Mouse (Mus musculus) lung, postnatal 10 days (tissue): ENCODE measurements around the gene Pde7b.

ENCODE experiments used
- DNase-seq: peaks from one replicate; pipeline ENCODE4 v3.0.0; 2021

Pde7b gene

GRCm38 (mm10) chr10:20418202-20418855 is 306.5 kb downstream of the Pde7b start:
- DNase-seq: peak; percentile 81

- peak; percentile 77 for DNase-seq
Observed at GRCm38 (mm10) chr10:20409181-20409580, 315.7 kb downstream of the Pde7b start.

- peak; percentile 73 for DNase-seq
Observed at GRCm38 (mm10) chr10:20408336-20408735, 316.5 kb downstream of the Pde7b start.

- peak; percentile 82 for DNase-seq
Observed at GRCm38 (mm10) chr10:20405471-20405870, 319.4 kb downstream of the Pde7b start.

GRCm38 (mm10) chr10:20402941-20403340 is 321.9 kb downstream of the Pde7b start:
- DNase-seq: no peak

GRCm38 (mm10) chr10:20400406-20400805 is 324.5 kb downstream of the Pde7b start:
- no peak for DNase-seq

GRCm38 (mm10) chr10:20398641-20399390 is 326.1 kb downstream of the Pde7b start:
- DNase-seq: no peak

- no peak for DNase-seq
Observed at GRCm38 (mm10) chr10:20398224-20398623, 326.7 kb downstream of the Pde7b start.

- no peak for DNase-seq
Observed at GRCm38 (mm10) chr10:20395778-20396177, 329.1 kb downstream of the Pde7b start.

GRCm38 (mm10) chr10:20394815-20395214 is 330.1 kb downstream of the Pde7b start:
- DNase-seq: no peak

- DNase-seq: no peak
Observed at GRCm38 (mm10) chr10:20390568-20390967, 334.3 kb downstream of the Pde7b start.

- DNase-seq: no peak
Observed at GRCm38 (mm10) chr10:20382807-20383419, 342.0 kb downstream of the Pde7b start.

- no peak for DNase-seq
Observed at GRCm38 (mm10) chr10:20381352-20381751, 343.5 kb downstream of the Pde7b start.

- DNase-seq: no peak
Observed at GRCm38 (mm10) chr10:20380798-20381197, 344.1 kb downstream of the Pde7b start.

- DNase-seq: peak; percentile 59
Observed at GRCm38 (mm10) chr10:20379071-20379735, 345.7 kb downstream of the Pde7b start.

GRCm38 (mm10) chr10:20377621-20378020 is 347.3 kb downstream of the Pde7b start:
- DNase-seq: no peak

GRCm38 (mm10) chr10:20372046-20372445 is 352.8 kb downstream of the Pde7b start:
- DNase-seq: no peak

- DNase-seq: no peak
Observed at GRCm38 (mm10) chr10:20362450-20363118, 362.3 kb downstream of the Pde7b start.

- DNase-seq: peak; percentile 21
Observed at GRCm38 (mm10) chr10:20361542-20362449, 363.1 kb downstream of the Pde7b start.

- DNase-seq: no peak
Observed at GRCm38 (mm10) chr10:20348894-20349293, 376.0 kb downstream of the Pde7b start.
